Mouse (Mus musculus): ENCODE measurements around the gene Nhsl1.
"Not testable (repeated sequence)": the region's sequence is repeated elsewhere in the genome, so short reads cannot be mapped to it uniquely, and the experiment has no call there.

The Nhsl1 gene

GRCm38 (mm10) chr10:18549321-18550216, 230.8 kb downstream of the Nhsl1 start:
- no peak for DNase-seq

- DNase-seq, result not testable (repeated sequence)
Observed at GRCm38 (mm10) chr10:18559076-18559475, 240.3 kb downstream of the Nhsl1 start.

- no peak for DNase-seq
Observed at GRCm38 (mm10) chr10:18561445-18561844, 242.7 kb downstream of the Nhsl1 start.

- DNase-seq, result peak; percentile 72
Observed at GRCm38 (mm10) chr10:18562940-18563339, 244.2 kb downstream of the Nhsl1 start.

GRCm38 (mm10) chr10:18572581-18572980, 253.8 kb downstream of the Nhsl1 start:
- peak; percentile 33 for DNase-seq

Data from thymus, postnatal 25 days (tissue).